Mouse (Mus musculus) heart, postnatal 14 days (tissue): ENCODE measurements around the gene Wfikkn1. TPM values are rescaled to one million over a fixed set of nuclear protein-coding genes. Genes with fewer than 3 reads are reported as not detected.

Source experiments
- DNase-seq, 2 experiments: peaks; one replicate each; pipeline ENCODE4 v3.0.0; 2021 to 2022
- intact Hi-C: fragments of 180-260 bp; cut with DNase I; formaldehyde crosslinking; loops from one replicate; pipeline ENCODE4 v1.15.1; 2025
- total RNA-seq, 2 experiments: library from RNA; stranded (reverse); gene quantifications; 2 replicates each; pipeline ENCODE4 v1.2.3; 2021

Gene Wfikkn1
- total RNA-seq, 2 experiments from 2014 or later = 0.91 to 1.00 TPM

- no peak for DNase-seq
- intact Hi-C loops = no loop called here
Observed at GRCm38 (mm10) chr17:25887467-25887866, 6.8 kb upstream of the Wfikkn1 start.

- DNase-seq = no peak
- intact Hi-C loops = no loop called here
Observed at GRCm38 (mm10) chr17:25886806-25887205, 6.1 kb upstream of the Wfikkn1 start.

GRCm38 (mm10) chr17:25885636-25886035 is 5.0 kb upstream of the Wfikkn1 start:
- intact Hi-C loops = no loop called here
- no peak for DNase-seq

- intact Hi-C loops = no loop called here
- DNase-seq = no peak
Observed at GRCm38 (mm10) chr17:25883824-25884223, 3.2 kb upstream of the Wfikkn1 start.

- intact Hi-C loops = no loop called here
- DNase-seq = no peak
Observed at GRCm38 (mm10) chr17:25883268-25883667, 2.6 kb upstream of the Wfikkn1 start.

GRCm38 (mm10) chr17:25882306-25882705 is 1.6 kb upstream of the Wfikkn1 start:
- intact Hi-C loops = no loop called here
- no peak for DNase-seq

- no peak for DNase-seq
- intact Hi-C loops = no loop called here
Observed at GRCm38 (mm10) chr17:25881691-25882090, 1.0 kb upstream of the Wfikkn1 start.

- DNase-seq = no peak
Observed at GRCm38 (mm10) chr17:25880913-25881641, 419 bp upstream of the Wfikkn1 start.

GRCm38 (mm10) chr17:25879750-25880149 is 908 bp downstream of the Wfikkn1 start:
- DNase-seq = no peak
- intact Hi-C loops = no loop called here

More at GRCm38 (mm10) chr17:25880913-25881641, 419 bp upstream of the Wfikkn1 start:
- intact Hi-C loops = no loop called here

GRCm38 (mm10) chr17:25879261-25879660 is 1.4 kb downstream of the Wfikkn1 start:
- peak in 1 of 2 experiments; percentile 42 for DNase-seq
- intact Hi-C loops = no loop called here

- intact Hi-C loops = no loop called here
- DNase-seq = no peak
Observed at GRCm38 (mm10) chr17:25878611-25879180, 2.0 kb downstream of the Wfikkn1 start.

GRCm38 (mm10) chr17:25877741-25878610 is 2.7 kb downstream of the Wfikkn1 start:
- intact Hi-C loops = no loop called here
- no peak for DNase-seq

- intact Hi-C loops = no loop called here
- DNase-seq = no peak
Observed at GRCm38 (mm10) chr17:25877025-25877424, 3.6 kb downstream of the Wfikkn1 start.

- no peak for DNase-seq
- intact Hi-C loops = no loop called here
Observed at GRCm38 (mm10) chr17:25876347-25876915, 4.2 kb downstream of the Wfikkn1 start.

GRCm38 (mm10) chr17:25875171-25876136 is 5.2 kb downstream of the Wfikkn1 start:
- intact Hi-C loops = no loop called here
- DNase-seq = peak; percentile 88 to 91

- intact Hi-C loops = no loop called here
- peak; percentile 91 to 96 for DNase-seq
Observed at GRCm38 (mm10) chr17:25874721-25875170, 5.9 kb downstream of the Wfikkn1 start, which contains the start of gene Mettl26. Gene Mettl26 (plus strand): TSS chr17:25875074.

- intact Hi-C loops = no loop called here
Observed at GRCm38 (mm10) chr17:25874148-25874720, 6.4 kb downstream of the Wfikkn1 start.

GRCm38 (mm10) chr17:25873405-25874147 is 7.1 kb downstream of the Wfikkn1 start:
- DNase-seq = no peak
- intact Hi-C loops = no loop called here

More at GRCm38 (mm10) chr17:25874148-25874720, 6.4 kb downstream of the Wfikkn1 start:
- no peak for DNase-seq
